Mouse (Mus musculus) testis, adult 2 months (tissue): ENCODE data around the gene Rpl12.

ENCODE experiments used
- CTCF ChIP-seq: fragments of 200-500 bp; IDR thresholded peaks from 2 replicates; pipeline ENCODE4 v1.5.1; 2012; ENCODE audit warnings: low read depth, mild to moderate bottlenecking, inconsistent platforms, low read length, moderate library complexity; ENCODE audit not compliant: control insufficient read depth, insufficient read depth, insufficient replicate concordance
- POLR2A ChIP-seq: fragments of 200-500 bp; IDR thresholded peaks from 2 replicates; pipeline ENCODE4 v1.6.1; 2012; ENCODE audit warnings: low read depth, mild to moderate bottlenecking, inconsistent platforms, low read length, moderate library complexity; ENCODE audit not compliant: control insufficient read depth

DNA sequence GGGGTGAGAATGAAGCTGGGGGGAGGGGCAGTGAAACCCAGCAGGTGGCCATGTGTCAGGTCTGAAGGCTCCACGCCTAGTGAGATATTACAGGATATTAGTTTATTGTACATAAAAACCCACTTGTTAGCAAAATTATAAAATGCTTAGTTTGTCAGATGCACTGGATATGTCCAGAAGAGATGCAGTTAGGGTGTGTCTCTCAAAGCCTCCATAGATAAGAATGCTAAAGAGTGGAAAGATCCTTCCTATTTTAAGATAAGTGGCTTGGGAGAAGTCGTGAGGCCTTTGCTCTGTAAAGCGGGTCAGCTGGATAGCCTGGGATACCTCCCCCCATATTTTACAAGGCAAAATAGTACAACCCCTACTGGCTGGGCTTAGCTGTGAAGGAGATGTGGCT, 17.3 kb downstream of the Rpl12 start:
- TF ChIP-seq CTCF (no peak), POLR2A (no peak)
